Mouse (Mus musculus) heart, postnatal 0 days (tissue): ENCODE results near the gene Wdr95. TPM values are rescaled to one million over a fixed set of nuclear protein-coding genes. Genes with fewer than 3 reads are reported as not detected.
A peak's percentile ranks its signal among the peaks of the same experiment; 100 is the strongest.
"Not testable (repeated sequence)": the region's sequence is repeated elsewhere in the genome, so short reads cannot be mapped to it uniquely, and the experiment has no call there.

Experiments
- ATAC-seq: fragments of 200-750 bp; cut with Nextera tagmentation; 2 replicates; pipeline ENCODE4 v1.8.0; 2017; ENCODE audit warnings: low read depth, moderate number of reproducible peaks, moderate library complexity; ENCODE audit not compliant: insufficient read depth
- DNase-seq: peaks from one replicate; pipeline ENCODE4 v3.0.0-alpha.2; 2016; ENCODE audit warnings: low spot score
- H3K27ac ChIP-seq: fragments of 300-500 bp; sonication (generic); 2 replicates; pipeline ENCODE4 v1.5.1; 2014; ENCODE audit warnings: low read depth, mild to moderate bottlenecking
- H3K27me3 ChIP-seq: fragments of 300-500 bp; sonication (generic); 2 replicates; pipeline ENCODE4 v1.6.1; 2014; ENCODE audit warnings: low read length, mixed read lengths; ENCODE audit not compliant: control insufficient read depth, insufficient read depth
- H3K36me3 ChIP-seq: fragments of 300-500 bp; sonication (generic); replicated peaks from 2 replicates; pipeline ENCODE4 v1.6.1; 2014; ENCODE audit warnings: low read length, mixed read lengths; ENCODE audit not compliant: control insufficient read depth, insufficient read depth
- H3K4me1 ChIP-seq: fragments of 300-500 bp; sonication (generic); 2 replicates; pipeline ENCODE4 v1.6.1; 2014; ENCODE audit warnings: antibody characterized with exemption; ENCODE audit not compliant: control insufficient read depth, insufficient read depth
- H3K4me2 ChIP-seq: fragments of 300-500 bp; sonication (generic); 2 replicates; pipeline ENCODE4 v1.6.1; 2014; ENCODE audit warnings: low read depth, mild to moderate bottlenecking, low read length, moderate library complexity
- H3K4me3 ChIP-seq: fragments of 300-500 bp; sonication (generic); 2 replicates; pipeline ENCODE4 v1.5.1; 2014; ENCODE audit warnings: low read depth, low read length
- H3K9ac ChIP-seq: fragments of 300-500 bp; sonication (generic); replicated peaks from 2 replicates; pipeline ENCODE4 v1.6.1; 2014; ENCODE audit warnings: low read depth, low read length, mixed read lengths
- H3K9me3 ChIP-seq: fragments of 300-500 bp; sonication (generic); replicated peaks from 2 replicates; pipeline ENCODE4 v1.6.1; 2016; ENCODE audit warnings: low read length; ENCODE audit not compliant: control insufficient read depth
- CTCF ChIP-seq: IDR thresholded peaks from 2 replicates; pipeline ENCODE4 v1.5.1; 2016; ENCODE audit warnings: antibody characterized with exemption, control low read depth, low read depth
- EP300 ChIP-seq: IDR thresholded peaks from 2 replicates; pipeline ENCODE4 v1.6.1; 2016; ENCODE audit warnings: antibody characterized with exemption, low read depth
- WGBS: fragments of 180-500 bp; shearing (Covaris S2); extraction: QIAGEN DNeasy Blood & Tissue Kit; methylation state at CpG from one replicate; pipeline ENCODE4 v1.1.7; 2014; 5-methylcytosine and 5-hydroxymethylcytosine counted together
- polyA plus RNA-seq: library from polyadenylated mRNA; unstranded; fragments of >200 nt; fragmentation: Nextera tagmentation; extraction: Ambion mirVana; gene quantifications from 2 replicates; pipeline ENCODE4 v1.2.1, GENCODE M21; 2015
- total RNA-seq: library from RNA; depleted of rRNA; stranded (reverse); fragments of >200 nt; gene quantifications from 2 replicates; pipeline ENCODE4 v1.2.3, GENCODE M21; 2014; ENCODE audit warnings: low replicate concordance

The Wdr95 gene
- total and polyA plus RNA-seq, 2 experiments from 2014 or later: 0.19 TPM; not detected in 1

DNA sequence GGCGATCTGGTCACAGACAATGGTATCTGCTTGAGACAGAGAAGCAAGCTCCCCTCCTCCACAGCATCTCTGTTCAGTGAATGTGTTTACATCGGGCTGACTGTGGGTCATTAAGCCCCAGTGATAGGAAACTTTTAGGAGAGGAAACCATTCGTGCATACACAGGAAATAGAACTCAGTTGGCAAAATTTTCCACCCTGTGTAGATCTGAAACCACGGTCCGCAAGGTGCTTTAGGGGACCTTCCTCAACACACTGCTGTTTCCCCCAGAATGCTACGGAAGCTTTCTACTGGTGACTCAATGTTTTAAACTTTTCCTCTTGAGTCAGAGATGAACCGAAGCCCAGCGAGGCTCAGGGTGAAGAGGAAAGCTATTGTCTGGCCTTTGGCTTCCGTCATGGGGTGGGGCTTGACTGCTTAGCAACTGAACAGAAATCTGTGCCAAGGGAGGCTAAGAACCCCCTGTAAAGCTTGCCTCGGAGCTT lies 2.0 kb upstream of the Wdr95 start:
- TF ChIP-seq CTCF: no peak
- no peak for TF ChIP-seq EP300
- peaks cover 12% of the 10 kb centered on the region for H3K4me1 ChIP-seq
- H3K36me3 ChIP-seq: no peaks in the 10 kb centered on the region
- H3K4me2 ChIP-seq: peak overlapping the region; percentile 41
- H3K9me3 ChIP-seq: peaks cover 3% of the 10 kb centered on the region; the same call in 1 of the 2 replicates
- H3K27me3 ChIP-seq: peaks cover 22% of the 10 kb centered on the region; the same call in 1 of the 2 replicates
- DNase-seq: peak; percentile 56
- WGBS: 39% methylated on average over 10 of the region's 10 CpGs
- no peak overlapping the region for H3K9ac ChIP-seq
- peak overlapping the region; percentile 61 for H3K27ac ChIP-seq
- peak; percentile 14; the same call in 1 of the 2 replicates for ATAC-seq
- 0 out of 2 replicates have a peak overlapping the region, but pooled peaks have one; percentile 8 for H3K4me3 ChIP-seq

DNA sequence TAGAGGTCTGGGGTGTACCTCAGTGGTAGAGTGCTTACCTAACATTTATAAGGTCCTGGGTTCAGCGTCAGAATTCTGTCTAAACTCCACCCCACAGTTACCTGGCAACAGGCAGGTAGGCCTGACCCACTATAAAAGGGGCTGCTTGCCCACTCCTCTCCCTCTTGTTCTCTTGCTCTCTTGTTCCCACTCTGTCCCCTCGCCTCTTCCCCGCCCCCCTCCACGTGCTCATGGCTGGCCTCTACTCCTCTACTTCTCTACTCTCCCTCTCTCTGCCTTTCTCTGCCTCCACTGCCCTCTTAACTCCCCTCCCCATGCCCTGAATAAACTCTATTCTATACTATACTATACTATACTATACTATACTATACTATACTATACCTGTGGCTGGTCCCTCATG lies 1.2 kb upstream of the Wdr95 start:
- H3K9me3 ChIP-seq, H3K4me3 ChIP-seq, H3K4me2 ChIP-seq, H3K27ac ChIP-seq, DNase-seq, H3K36me3 ChIP-seq, H3K9ac ChIP-seq, ATAC-seq: not testable (repeated sequence)
- peaks cover 21% of the 10 kb centered on the region; the same call in 1 of the 2 replicates for H3K27me3 ChIP-seq
- 81% methylated on average over 4 of the region's 4 CpGs for WGBS
- peaks cover 12% of the 10 kb centered on the region for H3K4me1 ChIP-seq

DNA sequence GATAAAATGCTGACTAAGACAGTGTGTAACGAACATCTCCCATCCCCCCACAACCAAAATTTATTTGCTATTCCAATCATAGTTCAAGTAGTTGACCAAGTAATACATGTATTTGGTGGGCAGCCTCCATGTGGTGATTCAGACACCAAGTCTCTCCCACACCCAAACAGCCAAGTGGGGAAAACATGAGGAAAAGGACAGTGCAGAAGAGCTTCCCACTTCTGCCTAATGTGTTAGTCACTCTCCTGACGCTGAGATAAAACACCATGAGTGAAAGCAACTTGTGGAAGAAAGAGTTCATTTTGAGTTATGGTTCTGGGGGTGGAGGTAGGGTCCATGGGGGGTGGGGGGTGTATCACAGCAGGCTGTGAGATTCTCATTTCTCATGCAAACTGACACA lies 5.4 kb downstream of the Wdr95 start:
- TF ChIP-seq EP300 (no peak), CTCF (no peak)
- DNase-seq (no peak), ATAC-seq (no peak)
- Histone ChIP-seq H3K9me3 (no peaks in the 10 kb centered on the region), H3K4me1 (peaks cover 11% of the 10 kb centered on the region; the same call in 1 of the 2 replicates), H3K4me3 (no peak overlapping the region), H3K4me2 (no peak overlapping the region), H3K27me3 (peaks cover 12% of the 10 kb centered on the region), H3K36me3 (no peaks in the 10 kb centered on the region), H3K27ac (no peak overlapping the region), H3K9ac (no peak overlapping the region)
- 74% methylated on average over 2 of the region's 2 CpGs for WGBS

DNA sequence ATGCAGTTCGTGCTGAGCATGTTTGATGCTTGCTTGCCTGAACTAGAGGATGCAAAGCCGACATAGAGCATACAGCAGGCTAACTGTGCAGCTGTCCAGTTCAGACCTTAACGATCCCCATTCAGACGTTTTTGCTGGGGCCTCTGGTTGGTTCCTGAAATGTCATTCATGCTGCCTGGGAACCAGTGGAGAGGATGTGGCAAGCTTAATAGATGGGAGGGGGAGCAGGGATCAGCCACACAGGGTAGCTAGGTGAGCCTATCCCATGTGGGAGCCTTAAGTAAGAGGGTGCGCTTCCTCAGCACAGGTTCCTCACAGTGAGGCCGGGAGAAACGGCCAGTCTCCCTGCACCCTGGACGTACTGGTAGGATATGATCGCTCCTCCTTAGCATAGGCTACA lies 7.5 kb downstream of the Wdr95 start:
- Histone ChIP-seq H3K36me3 (no peaks in the 10 kb centered on the region), H3K27me3 (peaks cover 12% of the 10 kb centered on the region), H3K9me3 (no peaks in the 10 kb centered on the region), H3K4me2 (no peak overlapping the region), H3K9ac (no peak overlapping the region), H3K27ac (no peak overlapping the region), H3K4me3 (no peak overlapping the region), H3K4me1 (peaks cover 14% of the 10 kb centered on the region; the same call in 1 of the 2 replicates)
- DNase-seq (no peak), ATAC-seq (no peak)
- TF ChIP-seq EP300 (no peak), CTCF (no peak)
- 73% methylated on average over 9 of the region's 9 CpGs for WGBS

DNA sequence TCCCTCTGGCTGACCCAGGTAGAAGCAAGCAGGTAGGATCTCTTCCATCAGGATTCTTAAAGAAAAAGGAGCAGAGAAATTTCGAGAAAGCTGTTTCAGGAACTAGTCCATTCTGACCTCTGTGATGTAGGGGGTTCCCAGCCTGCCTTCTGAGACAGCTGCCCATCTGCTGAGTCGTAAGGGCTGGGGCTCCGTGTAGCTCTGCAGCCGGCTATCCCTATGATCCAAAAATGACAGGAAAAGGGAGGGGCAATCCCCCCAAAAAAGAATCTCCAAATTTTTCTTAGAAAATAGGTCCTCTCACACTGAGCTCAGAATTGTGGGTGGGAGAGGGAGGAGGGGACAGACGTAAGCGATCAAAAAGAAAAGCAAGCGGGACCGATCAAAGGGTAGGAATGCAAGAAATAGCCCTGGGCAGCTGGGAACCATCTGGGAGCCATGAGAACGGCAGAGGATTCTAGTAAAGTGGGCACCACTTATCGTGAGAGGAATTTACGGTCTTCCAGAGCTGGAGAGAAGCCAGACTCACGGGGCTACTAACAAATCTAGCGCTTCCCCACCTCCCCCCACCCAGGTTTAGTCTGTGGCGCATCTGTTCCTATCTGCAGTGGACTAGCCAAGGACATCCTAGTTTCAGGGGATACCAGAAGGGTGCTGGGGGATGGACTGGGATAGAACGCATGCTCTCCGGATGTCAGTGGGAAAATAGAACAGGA lies 9.5 kb downstream of the Wdr95 start:
- WGBS: 19% methylated on average over 16 of the region's 16 CpGs
- ATAC-seq (no peak), DNase-seq (no peak)
- no peak for TF ChIP-seq EP300
- no peak for TF ChIP-seq CTCF
- H3K9me3 ChIP-seq: no peaks in the 10 kb centered on the region
- peaks cover 12% of the 10 kb centered on the region for H3K27me3 ChIP-seq
- H3K4me1 ChIP-seq: peaks cover 14% of the 10 kb centered on the region; the same call in 1 of the 2 replicates
- 0 out of 2 replicates have a peak overlapping the region, but pooled peaks have one; percentile 26 for H3K9ac ChIP-seq
- peak overlapping the region; percentile 23 for H3K4me3 ChIP-seq
- H3K36me3 ChIP-seq: no peaks in the 10 kb centered on the region
- H3K4me2 ChIP-seq: peak overlapping the region; percentile 52
- H3K27ac ChIP-seq: no peak overlapping the region

DNA sequence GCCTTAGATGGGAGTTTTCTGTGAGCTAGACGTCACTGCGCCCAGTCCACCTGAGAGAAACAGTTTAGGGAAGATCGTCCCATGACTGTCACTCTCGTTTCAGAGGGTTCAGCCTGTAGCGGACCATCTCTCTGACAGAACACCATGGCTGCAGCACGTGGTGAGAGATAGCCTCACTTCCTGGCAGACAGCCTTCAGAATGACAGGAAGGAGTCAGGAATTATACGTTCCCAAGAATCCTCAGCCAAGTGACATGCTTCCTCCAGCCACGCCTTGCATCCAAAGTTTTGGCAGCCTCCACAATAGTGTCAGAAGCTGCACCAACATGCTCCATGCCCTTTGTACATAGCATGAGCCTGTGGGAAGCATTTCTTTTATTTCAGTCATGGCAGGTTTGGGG lies 10.1 kb downstream of the Wdr95 start:
- ATAC-seq: peak; percentile 75

More for the DNA sequence above, 10.1 kb downstream of the Wdr95 start:
- no peak overlapping the region for H3K9ac ChIP-seq
- H3K27me3 ChIP-seq: peaks cover 12% of the 10 kb centered on the region
- WGBS: 34% methylated on average over 8 of the region's 8 CpGs
- no peaks in the 10 kb centered on the region for H3K9me3 ChIP-seq
- peaks cover 14% of the 10 kb centered on the region; the same call in 1 of the 2 replicates for H3K4me1 ChIP-seq
- DNase-seq: peak; percentile 40
- H3K36me3 ChIP-seq: no peaks in the 10 kb centered on the region
- TF ChIP-seq CTCF: no peak
- no peak for TF ChIP-seq EP300
- H3K4me3 ChIP-seq: no peak overlapping the region
- no peak overlapping the region for H3K27ac ChIP-seq
- H3K4me2 ChIP-seq: peak overlapping the region; percentile 52
